Mouse (Mus musculus) thymus, adult 2 months (tissue): Measurements from ENCODE around the gene Plxna4.

Experiments
- CTCF ChIP-seq: fragments of 200-500 bp; IDR thresholded peaks from 2 replicates; pipeline ENCODE4 v1.5.1; 2012; ENCODE audit warnings: mild to moderate bottlenecking, control low read depth, low read length, moderate library complexity, borderline replicate concordance; ENCODE audit not compliant: control insufficient read depth, poor library complexity, insufficient read depth; ENCODE audit errors: extremely low read depth
- POLR2A ChIP-seq: fragments of 200-500 bp; IDR thresholded peaks from 2 replicates; pipeline ENCODE4 v1.6.1; 2012; ENCODE audit warnings: mild to moderate bottlenecking, low read length, control low read depth, moderate library complexity; ENCODE audit not compliant: control insufficient read depth, poor library complexity, insufficient read depth; ENCODE audit errors: extremely low read depth

DNA sequence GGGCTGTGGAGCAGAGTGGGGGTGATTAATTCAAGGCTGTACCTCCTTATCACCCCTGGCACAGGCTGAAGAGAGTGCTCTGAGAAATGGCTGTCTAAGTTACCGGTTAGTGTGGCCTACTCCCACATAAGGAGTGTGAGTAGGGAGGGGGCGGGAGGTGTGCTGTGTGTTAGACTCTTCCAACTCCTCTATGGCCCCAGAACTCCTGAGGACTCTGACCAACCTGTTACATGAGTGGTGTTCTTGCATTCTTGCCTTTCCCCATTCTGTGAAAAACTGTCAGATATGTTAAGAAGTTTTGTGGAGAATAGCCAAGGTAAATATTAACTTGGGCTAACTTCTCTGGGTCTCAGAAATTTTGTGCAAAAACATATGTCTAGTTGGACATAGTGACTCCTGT, 201.1 kb downstream of the Plxna4 start:
- no peak for TF ChIP-seq CTCF
- no peak for TF ChIP-seq POLR2A
